Mouse (Mus musculus) heart, embryonic 14.5 days (tissue): ENCODE data around the gene Clta. TPM values are rescaled to one million over a fixed set of nuclear protein-coding genes. Genes with fewer than 3 reads are reported as not detected.

Experiments used
- ATAC-seq: fragments of 200-750 bp; cut with Nextera tagmentation; 2 replicates; pipeline ENCODE4 v1.8.0; 2017; ENCODE audit warnings: low read depth, moderate TSS enrichment; ENCODE audit not compliant: insufficient number of reproducible peaks, insufficient read depth, low FRiP score
- H3K27ac ChIP-seq, 2 experiments: fragments of 200-500 bp in 1 of 2; fragments of 300-500 bp in 1 of 2; sonication (generic) in 1 of 2; replicated peaks in 1 of 2; 2 replicates each; pipeline ENCODE4 v1.5.1; 2012 to 2014; ENCODE audit warnings: low read depth in 2 of 2, low read length in 2 of 2, control low read depth in 1 of 2, mild to moderate bottlenecking in 1 of 2, mixed read lengths in 1 of 2; ENCODE audit not compliant: control insufficient read depth in 1 of 2, insufficient read depth in 1 of 2
- H3K27me3 ChIP-seq: fragments of 300-500 bp; sonication (generic); 2 replicates; pipeline ENCODE4 v1.6.1; 2014; ENCODE audit warnings: mild to moderate bottlenecking, low read length, control low read depth; ENCODE audit not compliant: control insufficient read depth, insufficient read depth
- H3K36me3 ChIP-seq: fragments of 300-500 bp; sonication (generic); 2 replicates; pipeline ENCODE4 v1.6.1; 2014; ENCODE audit warnings: mild to moderate bottlenecking, control low read depth, low read length, mixed read lengths; ENCODE audit not compliant: control insufficient read depth, insufficient read depth
- H3K4me1 ChIP-seq, 2 experiments: fragments of 200-500 bp in 1 of 2; fragments of 300-500 bp in 1 of 2; sonication (generic) in 1 of 2; 2 replicates each; pipeline ENCODE4 v1.6.1; 2012 to 2014; ENCODE audit warnings: low read length in 2 of 2, control low read depth in 1 of 2, mixed read lengths in 1 of 2; ENCODE audit not compliant: control insufficient read depth in 2 of 2, insufficient read depth in 2 of 2
- H3K4me2 ChIP-seq: fragments of 300-500 bp; sonication (generic); 2 replicates; pipeline ENCODE4 v1.6.1; 2014; ENCODE audit warnings: mild to moderate bottlenecking, low read length
- H3K4me3 ChIP-seq, 2 experiments: fragments of 200-500 bp in 1 of 2; fragments of 300-500 bp in 1 of 2; sonication (generic) in 1 of 2; 2 replicates each; pipeline ENCODE4 v1.5.1; 2012 to 2014; ENCODE audit warnings: low read length in 2 of 2, mild to moderate bottlenecking in 2 of 2, control low read depth in 1 of 2, low read depth in 1 of 2, moderate library complexity in 1 of 2; ENCODE audit not compliant: control insufficient read depth in 1 of 2, insufficient read depth in 1 of 2
- H3K9ac ChIP-seq: fragments of 300-500 bp; sonication (generic); 2 replicates; pipeline ENCODE4 v1.6.1; 2014; ENCODE audit warnings: mild to moderate bottlenecking, low read length
- H3K9me3 ChIP-seq: fragments of 300-500 bp; sonication (generic); 2 replicates; pipeline ENCODE4 v1.6.1; 2016; ENCODE audit warnings: low read length, control low read depth; ENCODE audit not compliant: control insufficient read depth
- WGBS: fragments of 180-500 bp; shearing (Covaris S2); extraction: QIAGEN DNeasy Blood & Tissue Kit; methylation state at CpG from one replicate; pipeline ENCODE4 v1.1.7; 2014; 5-methylcytosine and 5-hydroxymethylcytosine counted together
- polyA plus RNA-seq: library from polyadenylated mRNA; unstranded; fragments of >200 nt; fragmentation: Nextera tagmentation; extraction: Ambion mirVana; gene quantifications from 2 replicates; pipeline ENCODE4 v1.2.1, GENCODE M21; 2014

The Clta gene
- 144 and 154 TPM in 2 replicates for polyA plus RNA-seq

DNA sequence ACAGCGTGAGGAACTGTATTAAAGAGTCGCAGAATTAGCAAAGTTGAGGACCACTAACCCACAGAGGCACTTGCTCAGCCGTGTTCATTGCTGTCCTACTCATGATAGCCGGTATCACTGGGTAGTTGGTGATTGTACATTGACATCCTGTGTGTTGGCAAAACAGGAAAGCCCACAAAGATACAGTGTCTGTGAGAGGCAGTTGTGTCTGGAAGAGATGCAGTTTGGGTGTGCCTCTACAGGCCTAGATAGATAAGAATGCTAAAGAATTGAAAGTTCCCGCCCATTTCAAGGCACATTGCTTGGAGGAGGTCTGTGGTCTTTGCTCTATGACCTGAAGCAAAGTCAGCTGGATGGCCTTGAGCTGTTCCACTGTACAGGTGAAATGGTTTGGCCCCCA lies at the start of gene Clta:
Gene Clta, plus strand, starts transcription at position 327 of the 400 bp plus-strand sequence.
- 71% methylated on average over 5 of the region's 5 CpGs for WGBS
- H3K4me2 ChIP-seq = no peak within 1 kb of the TSS

DNA sequence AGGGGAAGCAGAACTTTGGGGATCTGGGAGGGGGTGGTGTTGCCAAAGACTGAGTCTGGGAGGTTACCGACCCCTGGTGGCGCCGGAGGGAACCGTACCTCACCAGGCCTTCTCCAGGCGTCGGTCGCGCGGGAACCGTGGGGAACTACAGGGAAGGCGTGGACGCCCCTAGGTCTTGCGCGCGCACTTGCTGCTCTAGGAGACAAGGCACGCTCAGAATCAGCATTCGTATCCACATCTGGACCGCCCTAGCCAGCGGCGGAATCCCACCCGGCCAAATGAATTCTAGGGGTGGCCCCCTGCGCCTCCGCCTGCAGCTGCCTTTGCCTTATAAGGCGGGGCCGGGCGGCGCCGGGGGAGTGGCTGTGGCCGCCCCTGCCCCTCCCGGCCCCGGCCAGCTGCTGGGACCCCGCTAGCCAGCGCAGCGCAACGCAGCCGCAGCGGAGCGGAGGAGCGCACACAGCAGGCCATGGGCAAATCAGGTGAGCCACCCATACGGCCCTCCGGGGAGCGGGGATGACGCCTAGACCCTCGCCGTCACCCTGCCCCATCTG lies 46.9 kb upstream of the Clta start, which contains the start of gene Glipr2:
Gene Glipr2, plus strand, starts transcription at position 110 of the 554 bp plus-strand sequence.
- H3K9me3 ChIP-seq = no peaks in the 10 kb centered on the region
- peaks cover 3 to 25% of the 10 kb centered on the region in 2 experiments; a peak in 3 of 4 replicates for H3K4me1 ChIP-seq
- no peaks in the 10 kb centered on the region for H3K36me3 ChIP-seq
- H3K27ac ChIP-seq = peak within 1 kb of the TSS; percentile 75 to 82
- H3K9ac ChIP-seq = peak within 1 kb of the TSS; percentile 77
- no peaks in the 10 kb centered on the region for H3K27me3 ChIP-seq
- ATAC-seq = peak; percentile 86
- WGBS = under 1% methylated on average over 45 of the region's 45 CpGs
- H3K4me3 ChIP-seq = peak within 1 kb of the TSS; percentile 70 to 77
- peak within 1 kb of the TSS; percentile 95 for H3K4me2 ChIP-seq

More for the DNA sequence above, at the start of gene Clta:
- no peak within 1 kb of the TSS for H3K27ac ChIP-seq
- H3K36me3 ChIP-seq = no peaks in the 10 kb centered on the region
- no peak for ATAC-seq
- no peak within 1 kb of the TSS for H3K9ac ChIP-seq
- no peaks in the 10 kb centered on the region for H3K9me3 ChIP-seq
- H3K4me1 ChIP-seq = no peaks in the 10 kb centered on the region
- H3K4me3 ChIP-seq = no peak within 1 kb of the TSS
- no peaks in the 10 kb centered on the region for H3K27me3 ChIP-seq

DNA sequence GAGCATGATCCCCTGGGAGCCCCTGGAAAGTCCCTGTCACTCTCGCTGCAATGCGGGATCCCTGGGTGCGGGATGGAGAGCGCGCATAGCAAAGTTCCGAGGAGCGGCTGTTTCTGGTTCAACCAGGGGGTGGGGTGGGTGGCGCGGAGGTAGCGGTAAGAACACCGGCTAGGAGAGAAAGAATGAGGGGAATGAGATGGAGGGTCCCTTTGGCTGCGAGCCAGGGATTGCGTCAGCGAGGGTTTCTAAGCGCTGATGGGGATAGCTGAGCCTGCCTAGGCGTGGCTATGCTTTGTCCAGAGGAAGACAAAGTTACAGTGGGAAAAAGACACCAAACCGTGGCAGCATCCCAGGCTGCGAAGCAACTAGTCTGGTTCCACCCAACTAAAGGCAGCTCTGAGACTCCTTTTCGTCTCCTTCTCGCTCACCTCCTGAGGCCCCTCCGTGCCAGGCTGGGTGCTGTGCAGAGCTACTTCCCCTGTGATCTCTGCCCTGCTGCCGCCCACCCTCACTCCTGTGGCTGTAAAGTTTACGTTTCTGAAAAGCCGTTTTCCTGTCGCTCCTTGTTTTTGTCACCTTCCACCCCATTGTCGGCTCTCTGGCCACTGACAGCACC lies 46.3 kb upstream of the Clta start:
- Histone ChIP-seq H3K4me1 (peaks cover 3 to 25% of the 10 kb centered on the region in 2 experiments; a peak in 3 of 4 replicates), H3K4me2 (peak overlapping the region; percentile 95), H3K36me3 (no peaks in the 10 kb centered on the region), H3K9ac (peak overlapping the region; percentile 77), H3K27ac (peak overlapping the region; percentile 75 to 82), H3K4me3 (peak overlapping the region; percentile 70 to 77), H3K9me3 (no peaks in the 10 kb centered on the region), H3K27me3 (no peaks in the 10 kb centered on the region)
- under 1% methylated on average over 26 of the region's 26 CpGs for WGBS
- ATAC-seq = peak; percentile 42

DNA sequence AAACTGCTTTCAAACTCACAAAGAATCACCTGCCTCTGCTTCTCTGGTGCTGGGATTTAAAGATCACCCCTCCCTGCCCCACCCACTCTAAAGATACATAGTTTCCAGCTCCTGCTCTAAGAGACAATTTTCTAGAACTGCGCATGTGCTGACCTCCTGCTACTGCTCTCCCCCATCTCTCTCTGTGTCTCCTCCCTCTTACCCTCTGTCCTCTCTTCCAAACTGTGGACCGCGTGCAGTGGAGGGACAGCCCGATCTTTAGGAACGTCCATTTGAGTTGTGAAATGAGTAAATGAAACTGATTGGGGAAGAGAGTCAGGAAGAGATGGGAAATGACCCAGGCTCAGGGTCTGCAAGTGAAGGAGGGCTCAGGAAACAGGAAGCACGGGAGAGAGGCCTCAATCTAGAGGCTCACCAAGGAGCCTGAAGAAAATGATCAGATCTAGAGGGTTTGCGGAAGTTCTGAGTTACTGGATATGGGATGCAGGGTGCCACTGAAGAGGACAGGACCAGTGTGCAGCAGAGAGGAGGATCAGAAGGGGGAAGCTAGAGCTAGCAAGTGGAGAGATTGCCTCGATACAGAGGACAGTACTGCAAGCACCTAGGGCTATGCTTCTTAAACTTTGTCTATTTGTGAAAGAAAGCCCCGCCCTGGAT lies 44.6 kb upstream of the Clta start:
- Histone ChIP-seq H3K4me3 (no peak overlapping the region), H3K9me3 (no peaks in the 10 kb centered on the region), H3K9ac (peak overlapping the region; percentile 13; the same call in 1 of the 2 replicates), H3K4me2 (peak overlapping the region; percentile 95), H3K27me3 (no peaks in the 10 kb centered on the region), H3K36me3 (no peaks in the 10 kb centered on the region), H3K4me1 (peaks cover 13 to 36% of the 10 kb centered on the region in 2 experiments), H3K27ac (no peak overlapping the region; a peak in 1 of 4 replicates)
- no peak for ATAC-seq
- 51% methylated on average over 9 of the region's 9 CpGs for WGBS

DNA sequence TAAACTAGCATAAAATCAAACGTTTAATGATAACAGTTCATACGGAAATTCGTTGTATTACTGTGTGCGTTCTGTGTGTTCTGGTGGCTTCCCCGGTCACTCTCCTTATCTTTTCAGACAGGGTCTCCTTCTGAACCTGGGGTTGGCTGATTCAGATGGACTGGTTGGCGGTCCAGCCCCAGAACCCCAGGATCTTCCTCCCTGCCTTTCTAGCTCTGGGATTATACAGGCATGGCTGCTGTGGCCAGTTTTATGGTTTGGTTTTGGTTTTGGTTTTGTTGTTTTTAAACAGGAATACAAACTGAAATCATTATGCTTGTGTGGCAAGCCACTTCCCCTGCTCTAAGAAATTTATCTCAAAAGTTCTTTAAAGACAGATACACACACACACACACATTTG lies 44.0 kb upstream of the Clta start:
- Histone ChIP-seq H3K4me2 (peak overlapping the region; percentile 95), H3K36me3 (no peaks in the 10 kb centered on the region), H3K4me3 (no peak overlapping the region), H3K9me3 (no peaks in the 10 kb centered on the region), H3K4me1 (peaks cover 17 to 42% of the 10 kb centered on the region in 2 experiments), H3K27ac (no peak overlapping the region; a peak in 1 of 4 replicates), H3K27me3 (no peaks in the 10 kb centered on the region), H3K9ac (no peak overlapping the region)
- 70% methylated on average over 6 of the region's 6 CpGs for WGBS
- ATAC-seq = no peak

DNA sequence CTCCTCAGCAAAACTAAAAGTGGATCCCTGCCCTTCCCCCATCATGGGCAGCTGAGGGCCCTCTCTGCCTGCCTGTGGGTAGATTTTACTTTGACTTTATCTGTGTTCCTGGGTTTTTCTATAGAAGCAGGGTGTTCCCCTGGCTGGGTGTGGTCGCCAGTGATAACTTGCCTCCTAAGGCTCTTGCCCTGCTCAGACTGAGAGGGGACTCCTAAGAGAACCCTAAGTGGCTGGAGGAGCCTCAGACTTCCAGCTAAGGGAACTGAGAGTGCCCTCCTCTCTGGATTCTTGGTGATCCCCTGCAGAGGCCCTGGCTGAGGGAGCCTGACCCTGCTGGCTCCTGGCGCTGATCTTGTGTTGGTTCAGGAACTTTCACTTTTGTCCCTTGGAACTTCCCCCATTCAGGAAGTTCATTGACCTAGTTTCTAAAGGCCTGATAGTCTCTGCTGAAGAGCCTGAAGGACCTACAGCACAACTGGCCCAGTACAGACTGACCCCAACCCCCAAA lies 39.9 kb upstream of the Clta start:
- Histone ChIP-seq H3K27me3 (no peaks in the 10 kb centered on the region), H3K4me2 (peak overlapping the region; percentile 30), H3K9ac (peak overlapping the region; percentile 40; the same call in 1 of the 2 replicates), H3K9me3 (no peaks in the 10 kb centered on the region), H3K4me3 (no peak overlapping the region), H3K4me1 (peaks cover 24 to 39% of the 10 kb centered on the region in 2 experiments), H3K27ac (peak overlapping the region in 1 of 2 experiments; percentile 48; a peak in 2 of 4 replicates), H3K36me3 (0 out of 2 replicates have a peak, but pooled peaks cover 2% of the 10 kb centered on the region)
- WGBS = 16% methylated on average over 2 of the region's 2 CpGs
- no peak for ATAC-seq

DNA sequence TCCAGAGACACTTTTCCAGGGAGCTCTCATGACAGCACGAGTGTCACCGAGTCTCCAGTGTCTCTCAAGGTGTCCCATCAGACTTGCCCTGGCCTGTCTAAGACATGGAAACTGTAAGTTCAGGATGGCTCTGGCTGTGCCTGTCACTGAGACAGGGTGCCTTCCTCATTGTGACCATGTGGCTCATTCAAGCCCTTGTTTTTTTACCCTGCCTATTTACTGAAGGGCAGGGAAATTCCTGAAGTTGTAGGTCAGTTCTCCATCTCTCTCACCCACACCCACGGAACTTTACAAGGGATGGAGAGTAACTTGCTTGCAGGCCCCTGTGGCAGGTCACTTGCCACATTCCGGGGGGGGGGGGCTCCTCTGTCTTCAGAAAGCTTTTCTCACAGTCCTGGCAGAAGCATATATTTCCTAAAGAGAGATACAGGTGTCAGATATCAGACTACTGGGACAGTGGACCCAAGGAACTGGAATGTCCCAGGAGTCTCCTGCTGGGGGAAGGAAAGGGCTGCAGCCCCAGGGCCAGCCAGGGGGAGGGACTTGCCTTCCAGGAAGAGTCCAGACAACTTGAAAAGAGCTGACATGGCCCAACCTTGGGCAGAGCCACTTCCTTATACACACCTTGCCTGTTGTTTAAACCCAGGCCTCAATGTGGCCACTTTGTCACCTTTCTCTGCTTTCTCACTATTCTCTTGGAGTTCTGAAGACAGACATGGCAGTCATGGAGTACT lies 39.1 kb upstream of the Clta start:
- Histone ChIP-seq H3K27me3 (no peaks in the 10 kb centered on the region), H3K4me3 (no peak overlapping the region), H3K27ac (0 out of 4 replicates have a peak overlapping the region, but pooled peaks of 1 of the 2 experiments have one; percentile 48), H3K4me2 (no peak overlapping the region), H3K36me3 (0 out of 2 replicates have a peak, but pooled peaks cover 2% of the 10 kb centered on the region), H3K9me3 (no peaks in the 10 kb centered on the region), H3K4me1 (peaks cover 24 to 33% of the 10 kb centered on the region in 2 experiments), H3K9ac (no peak overlapping the region; the same call in 1 of the 2 replicates)
- ATAC-seq = no peak
- WGBS = 34% methylated on average over 4 of the region's 4 CpGs
